Mouse (Mus musculus) cerebellum, adult 2 months (tissue): Measurements from ENCODE around the gene Rassf1. TPM values are rescaled to one million over a fixed set of nuclear protein-coding genes. Genes with fewer than 3 reads are reported as not detected.

Source experiments
- DNase-seq, 2 experiments: peaks; one replicate each; pipeline ENCODE4 v3.0.0; 2021
- H3K27ac ChIP-seq: fragments of 200-500 bp; 2 replicates; pipeline ENCODE4 v1.5.1; 2012; ENCODE audit warnings: low read length, control low read depth, inconsistent platforms; ENCODE audit not compliant: insufficient read depth
- H3K27me3 ChIP-seq: fragments of 200-500 bp; 2 replicates; pipeline ENCODE4 v1.6.1; 2012; ENCODE audit warnings: inconsistent platforms, mild to moderate bottlenecking, low read length, moderate library complexity; ENCODE audit not compliant: control insufficient read depth, insufficient read depth
- H3K4me1 ChIP-seq: fragments of 200-500 bp; 2 replicates; pipeline ENCODE4 v1.6.1; 2011; ENCODE audit warnings: low read length; ENCODE audit not compliant: control insufficient read depth, insufficient read depth
- H3K4me3 ChIP-seq: fragments of 200-500 bp; replicated peaks from 2 replicates; pipeline ENCODE3; 2011; ENCODE audit warnings: mild to moderate bottlenecking, low read depth, low read length, control low read depth; ENCODE audit not compliant: insufficient read depth
- CTCF ChIP-seq: fragments of 200-500 bp; IDR thresholded peaks from 2 replicates; pipeline ENCODE4 v1.5.1; 2011; ENCODE audit warnings: low read depth, mild to moderate bottlenecking, control low read depth, low read length, moderate library complexity, borderline replicate concordance; ENCODE audit not compliant: insufficient read depth
- POLR2A ChIP-seq: fragments of 200-500 bp; IDR thresholded peaks from 2 replicates; pipeline ENCODE4 v1.6.1; 2011; ENCODE audit warnings: low read length, control low read depth, borderline replicate concordance; ENCODE audit not compliant: insufficient read depth
- WGBS: fragments of 180-500 bp; shearing (Covaris S2); methylation state at CpG from one replicate; pipeline ENCODE4 v1.1.7; 2018; 5-methylcytosine and 5-hydroxymethylcytosine counted together
- polyA plus RNA-seq: library from polyadenylated mRNA; depleted of rRNA; stranded (reverse); fragments of >200 nt; gene quantifications from 2 replicates; pipeline ENCODE4 v1.2.3, GENCODE M21; 2012

Rassf1 gene
- polyA plus RNA-seq, 1 experiment: 32.3 TPM

DNA sequence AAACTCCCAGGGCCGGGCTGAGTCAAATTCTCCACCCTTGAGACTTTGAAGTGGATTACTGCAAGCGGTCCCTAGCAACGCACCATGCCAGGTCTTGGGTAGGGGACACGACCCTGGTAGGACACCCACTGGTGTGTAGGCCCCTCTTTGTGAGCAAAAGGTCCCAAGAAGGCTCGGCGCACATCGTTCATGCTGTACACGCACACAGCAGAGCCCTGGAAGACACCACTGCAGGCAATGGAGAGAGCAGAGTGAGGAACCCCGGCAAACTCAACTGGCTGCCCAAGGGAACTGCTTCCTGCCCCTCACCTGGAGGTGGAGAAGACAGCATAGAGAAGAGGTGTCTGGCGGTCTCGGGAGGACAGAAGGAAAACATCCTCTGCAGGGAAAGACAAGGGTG is 49.9 kb downstream of the Rassf1 start:
- DNase-seq: no peak
- TF ChIP-seq POLR2A: no peak
- TF ChIP-seq CTCF: no peak
- WGBS: 84% methylated on average over 11 of the region's 11 CpGs

GRCm38 (mm10) chr9:107602068-107602648 is 50.8 kb downstream of the Rassf1 start:
- TF ChIP-seq POLR2A: no peak
- TF ChIP-seq CTCF: peak; percentile 98
- Histone ChIP-seq H3K27me3 (no peaks in the 10 kb centered on the region), H3K27ac (no peak overlapping the region), H3K4me3 (no peak overlapping the region), H3K4me1 (peaks cover 2% of the 10 kb centered on the region; the same call in 1 of the 2 replicates)
- 10% methylated on average over 10 of the region's 10 CpGs for WGBS
- peak; percentile 83 to 95 for DNase-seq

More for the DNA sequence above, 49.9 kb downstream of the Rassf1 start:
- H3K4me1 ChIP-seq: peaks cover 10% of the 10 kb centered on the region
- H3K4me3 ChIP-seq: no peak overlapping the region
- no peak overlapping the region for H3K27ac ChIP-seq
- no peaks in the 10 kb centered on the region for H3K27me3 ChIP-seq

DNA sequence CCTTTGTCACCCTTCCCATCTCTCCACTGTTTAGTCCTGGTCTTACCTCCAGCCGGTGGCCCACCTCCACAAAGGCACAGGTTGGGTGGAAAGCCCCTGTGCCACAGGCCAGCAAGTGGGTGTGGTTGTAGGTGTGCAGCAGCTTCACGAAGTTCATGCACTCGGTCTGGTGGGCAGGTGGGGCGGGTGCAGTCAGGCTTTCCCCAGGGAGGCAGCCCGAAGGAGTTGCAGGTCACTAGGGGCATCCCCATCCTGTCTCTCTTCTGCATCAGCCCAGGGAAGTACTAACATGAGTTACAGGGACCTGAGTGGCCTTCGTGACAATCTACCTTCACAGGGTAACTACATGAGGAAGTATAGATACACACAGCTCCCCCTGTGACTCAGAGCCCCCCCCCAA is 51.9 kb downstream of the Rassf1 start:
- Histone ChIP-seq H3K4me1 (no peaks in the 10 kb centered on the region), H3K4me3 (no peak overlapping the region), H3K27ac (no peak overlapping the region), H3K27me3 (no peaks in the 10 kb centered on the region)
- DNase-seq: no peak
- WGBS: 84% methylated on average over 6 of the region's 6 CpGs
- TF ChIP-seq CTCF (no peak), POLR2A (no peak)

GRCm38 (mm10) chr9:107605041-107605661 is 53.8 kb downstream of the Rassf1 start:
- 53% methylated on average over 23 of the region's 23 CpGs for WGBS
- Histone ChIP-seq H3K4me3 (no peak overlapping the region), H3K4me1 (no peaks in the 10 kb centered on the region), H3K27me3 (no peaks in the 10 kb centered on the region), H3K27ac (no peak overlapping the region)
- no peak for TF ChIP-seq POLR2A
- DNase-seq: no peak

DNA sequence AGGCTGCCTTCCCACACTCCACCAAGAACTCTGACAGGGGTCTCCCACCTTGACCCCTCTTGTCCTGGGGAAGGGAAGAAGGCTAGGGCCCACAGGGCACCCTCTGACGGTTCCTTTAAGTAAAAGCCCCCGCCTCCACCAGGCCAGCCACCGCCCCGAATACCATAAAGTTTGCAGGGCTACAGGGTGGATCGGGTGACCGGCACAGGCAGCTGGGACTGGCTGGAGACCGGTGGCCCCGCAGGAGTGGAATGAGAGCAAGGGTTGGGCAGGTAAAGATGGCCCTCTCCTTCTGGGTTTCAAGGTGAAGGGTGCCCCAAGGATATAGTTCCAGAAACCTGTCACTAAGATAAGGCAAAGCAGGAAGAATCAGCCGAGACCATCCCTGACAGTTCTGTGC is 55.2 kb downstream of the Rassf1 start:
- 48% methylated on average over 9 of the region's 9 CpGs for WGBS
- Histone ChIP-seq H3K27ac (no peak overlapping the region), H3K27me3 (no peaks in the 10 kb centered on the region), H3K4me1 (peaks cover 2% of the 10 kb centered on the region; the same call in 1 of the 2 replicates), H3K4me3 (no peak overlapping the region)
- DNase-seq: no peak
- TF ChIP-seq POLR2A: no peak
- no peak for TF ChIP-seq CTCF

DNA sequence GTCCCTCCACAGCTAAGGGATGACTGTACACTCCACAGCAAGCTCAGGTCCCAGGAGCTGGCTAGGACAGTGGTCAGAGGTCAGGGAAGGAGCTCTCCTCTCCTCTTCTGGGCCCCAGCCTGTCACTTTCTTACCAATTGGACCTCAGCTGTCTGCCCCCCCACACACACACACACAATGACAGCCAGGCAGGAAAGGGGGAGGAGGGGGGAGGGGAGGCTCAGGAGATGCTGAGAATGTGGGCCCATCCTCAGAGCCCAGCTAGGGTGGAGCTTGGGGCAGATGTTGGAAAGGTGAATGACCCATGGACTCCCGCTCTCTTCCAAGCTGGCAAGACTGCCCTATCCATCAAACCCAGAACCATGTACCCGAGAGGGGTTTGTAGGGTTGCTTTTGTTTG is 55.7 kb downstream of the Rassf1 start:
- Histone ChIP-seq H3K27me3 (no peaks in the 10 kb centered on the region), H3K4me3 (no peak overlapping the region), H3K27ac (no peak overlapping the region), H3K4me1 (peaks cover 6% of the 10 kb centered on the region)
- TF ChIP-seq CTCF: no peak
- TF ChIP-seq POLR2A: no peak
- DNase-seq: no peak
- 81% methylated on average over 2 of the region's 2 CpGs for WGBS

DNA sequence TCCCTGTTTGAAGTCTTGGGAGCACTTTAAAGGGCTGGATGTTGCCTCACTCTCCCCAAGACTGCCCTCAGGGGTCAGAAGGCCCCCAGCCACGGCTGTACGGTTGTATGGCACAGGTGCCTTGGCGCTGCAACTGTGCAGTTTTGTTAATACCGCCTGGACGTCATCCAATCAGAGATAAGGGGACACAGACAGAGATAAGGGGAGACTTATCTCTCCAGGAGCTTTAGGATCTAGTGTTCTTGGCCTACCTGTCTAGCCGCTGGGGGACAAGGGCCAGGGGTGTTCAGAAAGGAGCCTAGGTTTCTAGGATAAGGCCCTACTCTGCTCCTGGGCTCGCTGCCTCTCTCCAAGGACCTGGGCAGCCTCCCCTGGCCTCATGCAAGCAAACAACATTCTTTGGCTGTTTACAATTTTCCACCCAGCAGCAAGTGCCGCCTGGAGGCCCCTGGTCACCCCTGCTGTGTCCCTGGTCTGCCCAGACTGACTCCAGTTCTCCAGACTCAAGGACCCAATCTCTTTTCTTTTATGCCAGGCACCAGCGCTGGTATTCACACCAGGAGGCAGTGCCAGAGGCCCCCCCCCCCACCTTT is 56.4 kb downstream of the Rassf1 start:
- Histone ChIP-seq H3K4me1 (peaks cover 9% of the 10 kb centered on the region), H3K4me3 (no peak overlapping the region), H3K27me3 (no peaks in the 10 kb centered on the region), H3K27ac (no peak overlapping the region)
- TF ChIP-seq CTCF (no peak), POLR2A (no peak)
- WGBS: 74% methylated on average over 9 of the region's 9 CpGs
- DNase-seq: no peak
